Mouse (Mus musculus): ENCODE data around the gene Plin5. TPM values are rescaled to one million over a fixed set of nuclear protein-coding genes. Genes with fewer than 3 reads are reported as not detected.

Gene Plin5
- polyA plus RNA-seq, 1 experiment: 8.6 TPM

DNA sequence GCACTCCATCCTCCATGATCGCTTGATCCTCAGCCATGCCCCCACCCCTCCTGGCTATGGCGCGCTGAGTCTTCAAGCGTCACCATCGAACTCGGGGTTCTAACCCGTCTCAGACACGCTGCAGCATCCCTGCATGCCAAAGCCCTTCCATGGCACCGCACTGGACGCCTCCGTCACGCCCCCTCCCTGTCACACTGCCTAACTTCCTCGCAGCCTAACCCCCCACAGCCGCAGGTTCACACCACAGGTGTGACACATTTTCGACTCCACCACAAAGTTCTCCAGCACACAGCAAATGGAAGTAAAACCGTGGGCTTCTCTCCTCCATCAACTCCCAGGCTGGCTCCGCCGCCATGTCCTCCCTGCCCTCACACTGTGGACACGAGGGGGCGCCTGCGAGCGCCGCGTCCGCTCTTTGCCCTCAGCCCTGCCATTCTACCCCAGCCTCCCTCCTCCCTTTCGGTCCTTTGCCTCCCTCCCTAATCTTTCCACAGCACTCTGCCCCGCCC lies 17.1 kb upstream of the Plin5 start:
- Histone ChIP-seq H3K4me3 (replicated peaks; ENCODE audit: extremely low read depth, low read depth, low read length) (peak overlapping the region; percentile 50), H3K4me1 (ENCODE audit: control insufficient read depth, insufficient read depth, low read length) (peaks cover 6% of the 10 kb centered on the region)
- peak; percentile 73 for DNase-seq
- 7% methylated on average over 27 of the region's 27 CpGs for WGBS
- no peak for TF ChIP-seq POLR2A (IDR thresholded peaks at IDR 0.05; ENCODE audit: borderline replicate concordance, extremely low read depth, low read depth, low read length)
- peak; percentile 73 for TF ChIP-seq CTCF (IDR thresholded peaks at IDR 0.05; ENCODE audit: insufficient read depth, low read length)

- TF ChIP-seq CTCF (IDR thresholded peaks at IDR 0.05; ENCODE audit: insufficient read depth, low read length): no peak
- TF ChIP-seq POLR2A (IDR thresholded peaks at IDR 0.05; ENCODE audit: borderline replicate concordance, extremely low read depth, low read depth, low read length): peak; percentile 87; the same call in 1 of the 2 replicates
- 8% methylated on average over 21 of the region's 21 CpGs for WGBS
- H3K4me3 ChIP-seq (replicated peaks; ENCODE audit: extremely low read depth, low read depth, low read length): peak overlapping the region; percentile 59
- DNase-seq: peak; percentile 50
- peaks cover 6% of the 10 kb centered on the region for H3K4me1 ChIP-seq (ENCODE audit: control insufficient read depth, insufficient read depth, low read length)
Observed at GRCm38 (mm10) chr17:56133457-56134363, 16.3 kb upstream of the Plin5 start.

DNA sequence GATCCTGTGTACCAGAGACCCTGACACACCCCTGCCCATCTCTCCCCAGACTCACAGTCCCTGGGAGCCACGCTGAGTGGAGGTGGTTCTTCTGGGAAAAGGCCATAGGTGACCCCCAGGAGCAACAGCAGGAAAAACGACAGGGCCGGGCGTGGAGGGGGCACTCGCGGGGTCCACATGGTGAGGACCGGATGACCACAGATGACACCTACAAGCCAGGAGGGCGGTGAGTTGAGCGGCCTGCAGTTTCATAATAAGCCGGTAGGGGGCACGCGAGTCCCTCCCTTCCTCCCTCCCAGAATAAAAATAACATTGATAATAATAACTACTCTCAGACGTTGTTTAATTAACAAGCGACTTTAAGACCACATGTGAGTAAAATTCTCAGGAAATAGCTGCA lies 15.3 kb upstream of the Plin5 start:
- H3K4me1 ChIP-seq (ENCODE audit: control insufficient read depth, insufficient read depth, low read length): peaks cover 6% of the 10 kb centered on the region
- 3% methylated on average over 14 of the region's 14 CpGs for WGBS
- no peak overlapping the region for H3K4me3 ChIP-seq (replicated peaks; ENCODE audit: extremely low read depth, low read depth, low read length)
- DNase-seq: peak; percentile 68
- peak; percentile 89 for TF ChIP-seq CTCF (IDR thresholded peaks at IDR 0.05; ENCODE audit: insufficient read depth, low read length)
- no peak for TF ChIP-seq POLR2A (IDR thresholded peaks at IDR 0.05; ENCODE audit: borderline replicate concordance, extremely low read depth, low read depth, low read length)

DNA sequence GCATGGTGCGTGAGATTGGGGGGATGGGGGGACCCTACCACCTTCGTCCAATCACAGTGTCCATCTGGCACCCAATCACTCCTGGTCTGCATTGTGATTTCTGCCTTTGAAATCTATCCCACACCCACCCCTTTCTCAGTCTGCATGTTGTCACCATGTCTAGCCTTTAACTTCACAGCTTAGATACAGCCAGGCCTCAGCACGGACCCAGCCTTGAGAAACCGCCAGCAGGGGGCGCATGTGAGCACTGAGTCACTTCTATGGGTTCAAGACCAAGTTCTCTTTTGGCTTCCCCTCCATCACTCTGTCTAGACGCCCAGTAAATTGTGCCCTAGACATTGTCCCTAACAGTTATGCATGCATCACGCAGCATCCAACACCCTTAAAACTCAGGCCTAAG lies 14.4 kb upstream of the Plin5 start:
- H3K4me3 ChIP-seq (replicated peaks; ENCODE audit: extremely low read depth, low read depth, low read length): no peak overlapping the region
- WGBS: 38% methylated on average over 7 of the region's 7 CpGs
- DNase-seq: peak; percentile 74

DNA sequence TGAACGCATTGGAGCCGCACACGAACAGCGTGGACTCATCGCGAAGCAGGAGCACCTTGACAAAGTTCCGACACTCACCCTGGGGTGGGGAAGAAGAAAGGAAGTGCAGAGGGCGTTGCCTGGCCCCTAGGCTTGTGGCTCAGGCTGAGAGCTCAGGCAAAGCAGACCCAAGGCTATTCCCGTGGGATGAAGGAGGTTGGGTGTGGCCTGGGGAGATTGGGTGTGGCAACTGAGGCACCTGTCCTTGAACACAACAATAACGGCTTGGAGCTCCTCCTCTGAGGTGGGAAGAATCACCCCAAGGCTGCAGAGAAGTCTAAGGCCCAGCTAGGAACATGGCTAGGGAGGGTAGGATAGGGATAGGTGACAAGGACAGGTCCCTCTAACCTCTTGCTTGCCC lies 13.7 kb upstream of the Plin5 start:
- DNase-seq: no peak
- 85% methylated on average over 10 of the region's 10 CpGs for WGBS
- H3K4me1 ChIP-seq (ENCODE audit: control insufficient read depth, insufficient read depth, low read length): peaks cover 6% of the 10 kb centered on the region
- no peak overlapping the region for H3K4me3 ChIP-seq (replicated peaks; ENCODE audit: extremely low read depth, low read depth, low read length)
- TF ChIP-seq POLR2A (IDR thresholded peaks at IDR 0.05; ENCODE audit: borderline replicate concordance, extremely low read depth, low read depth, low read length) (no peak), CTCF (IDR thresholded peaks at IDR 0.05; ENCODE audit: insufficient read depth, low read length) (no peak)

More for the DNA sequence above, 14.4 kb upstream of the Plin5 start:
- TF ChIP-seq CTCF (IDR thresholded peaks at IDR 0.05; ENCODE audit: insufficient read depth, low read length) (peak; percentile 72), POLR2A (IDR thresholded peaks at IDR 0.05; ENCODE audit: borderline replicate concordance, extremely low read depth, low read depth, low read length) (no peak)
- H3K4me1 ChIP-seq (ENCODE audit: control insufficient read depth, insufficient read depth, low read length): peaks cover 6% of the 10 kb centered on the region

GRCm38 (mm10) chr17:56128246-56128645 lies 10.8 kb upstream of the Plin5 start:
- 39% methylated on average over 15 of the region's 15 CpGs for WGBS
- no peak for DNase-seq
- no peak overlapping the region for H3K4me3 ChIP-seq (replicated peaks; ENCODE audit: extremely low read depth, low read depth, low read length)
- TF ChIP-seq CTCF (IDR thresholded peaks at IDR 0.05; ENCODE audit: insufficient read depth, low read length) (no peak), POLR2A (IDR thresholded peaks at IDR 0.05; ENCODE audit: borderline replicate concordance, extremely low read depth, low read depth, low read length) (no peak)
- H3K4me1 ChIP-seq (ENCODE audit: control insufficient read depth, insufficient read depth, low read length): peaks cover 3% of the 10 kb centered on the region; the same call in 1 of the 2 replicates

- TF ChIP-seq CTCF (IDR thresholded peaks at IDR 0.05; ENCODE audit: insufficient read depth, low read length): no peak
- TF ChIP-seq POLR2A (IDR thresholded peaks at IDR 0.05; ENCODE audit: borderline replicate concordance, extremely low read depth, low read depth, low read length): no peak
- no peak for DNase-seq
- H3K4me1 ChIP-seq (ENCODE audit: control insufficient read depth, insufficient read depth, low read length): no peaks in the 10 kb centered on the region
- WGBS: 81% methylated on average over 11 of the region's 11 CpGs
- H3K4me3 ChIP-seq (replicated peaks; ENCODE audit: extremely low read depth, low read depth, low read length): no peak overlapping the region
Observed at GRCm38 (mm10) chr17:56126175-56126574, 8.8 kb upstream of the Plin5 start.

DNA sequence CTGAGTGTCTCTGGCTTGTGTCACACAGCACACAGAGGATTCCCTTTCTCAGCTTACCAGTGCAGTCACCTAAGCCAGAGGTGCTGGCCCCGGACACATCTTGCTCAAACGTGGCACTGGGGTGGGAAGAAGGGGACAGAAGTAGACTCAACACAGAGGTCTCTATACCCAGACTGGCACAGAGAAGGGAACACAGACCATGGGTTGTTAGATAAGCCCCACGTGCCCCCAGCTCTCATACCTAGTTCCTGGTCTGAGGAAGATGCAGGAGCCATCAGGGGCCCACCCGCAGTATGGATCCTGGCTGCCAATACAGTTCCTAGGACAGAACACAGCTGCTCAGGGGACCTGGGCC lies 7.9 kb upstream of the Plin5 start:
- H3K4me3 ChIP-seq (replicated peaks; ENCODE audit: extremely low read depth, low read depth, low read length): no peak overlapping the region
- TF ChIP-seq POLR2A (IDR thresholded peaks at IDR 0.05; ENCODE audit: borderline replicate concordance, extremely low read depth, low read depth, low read length): no peak
- no peak for TF ChIP-seq CTCF (IDR thresholded peaks at IDR 0.05; ENCODE audit: insufficient read depth, low read length)
- 87% methylated on average over 4 of the region's 4 CpGs for whole genome bisulfite sequencing
- H3K4me1 ChIP-seq (ENCODE audit: control insufficient read depth, insufficient read depth, low read length): no peaks in the 10 kb centered on the region
- no peak for DNase-seq

DNA sequence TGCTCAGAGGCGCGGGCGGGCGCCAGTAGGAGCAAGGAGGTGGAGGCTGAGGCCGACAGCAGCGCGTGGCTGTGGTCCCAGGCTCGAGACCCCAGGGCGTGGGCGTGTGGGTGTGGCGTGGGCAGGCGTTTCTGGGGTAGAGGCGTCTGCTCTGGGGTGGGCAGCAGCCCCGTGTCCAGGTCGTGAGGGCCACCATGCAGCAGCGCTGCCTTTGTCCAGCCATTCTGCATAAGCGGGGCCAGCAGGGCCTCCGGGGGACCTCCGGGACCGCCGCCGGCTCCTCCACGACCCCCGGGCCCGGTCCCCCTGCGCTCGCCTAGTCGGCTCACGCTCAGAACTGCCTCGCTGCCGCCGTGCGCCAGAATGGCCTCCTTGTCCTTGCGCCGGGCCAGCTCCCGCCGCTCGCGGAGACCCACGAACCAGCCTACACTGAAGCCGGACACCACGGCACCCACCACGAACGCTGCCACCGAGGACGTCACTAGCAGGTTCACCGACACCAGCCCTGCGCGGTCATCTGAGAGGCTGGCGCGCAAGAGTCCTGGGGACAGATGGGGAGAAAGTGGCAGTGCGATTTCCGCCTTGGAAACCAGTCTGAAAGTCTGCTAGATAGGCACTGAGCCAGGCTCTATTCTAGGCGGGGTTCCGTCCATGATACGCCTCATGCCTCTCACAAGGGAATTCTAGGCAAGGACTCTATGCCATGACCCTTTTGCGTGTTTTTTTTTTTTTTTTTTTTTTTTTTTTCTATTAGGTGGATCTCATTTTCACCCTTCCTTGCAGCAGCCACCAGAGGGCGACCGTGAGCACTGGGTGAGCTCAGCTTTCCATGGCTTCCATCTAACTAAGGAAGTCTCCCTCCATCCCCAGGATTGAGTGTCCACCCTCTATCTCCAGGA lies 7.2 kb upstream of the Plin5 start:
- peak; percentile 57 for DNase-seq
- TF ChIP-seq POLR2A (IDR thresholded peaks at IDR 0.05; ENCODE audit: borderline replicate concordance, extremely low read depth, low read depth, low read length): 0 out of 2 replicates have a peak, but pooled peaks have one; percentile 11
- peak; percentile 82 for TF ChIP-seq CTCF (IDR thresholded peaks at IDR 0.05; ENCODE audit: insufficient read depth, low read length)
- Histone ChIP-seq H3K4me3 (replicated peaks; ENCODE audit: extremely low read depth, low read depth, low read length) (peak overlapping the region; percentile 52), H3K4me1 (ENCODE audit: control insufficient read depth, insufficient read depth, low read length) (0 out of 2 replicates have a peak, but pooled peaks cover 2% of the 10 kb centered on the region)
- WGBS: 28% methylated on average over 59 of the region's 59 CpGs

Measured in lung, adult 2 months (tissue).